Mouse (Mus musculus) embryo, embryonic 10 days (tissue): Measurements from ENCODE around the gene Hes6.
A peak's percentile ranks its signal among the peaks of the same experiment; 100 is the strongest.

Source experiments
- DNase-seq: peaks from one replicate; pipeline ENCODE4 v3.0.0-alpha.2; 2015; ENCODE audit warnings: low spot score

Gene Hes6

GRCm38 (mm10) chr1:91441855-91442254 is 28.0 kb upstream of the Hes6 start:
- DNase-seq: no peak

- no peak for DNase-seq
Measured at GRCm38 (mm10) chr1:91439776-91440175, 25.9 kb upstream of the Hes6 start.

GRCm38 (mm10) chr1:91437573-91437972 is 23.7 kb upstream of the Hes6 start:
- DNase-seq: no peak

DNA sequence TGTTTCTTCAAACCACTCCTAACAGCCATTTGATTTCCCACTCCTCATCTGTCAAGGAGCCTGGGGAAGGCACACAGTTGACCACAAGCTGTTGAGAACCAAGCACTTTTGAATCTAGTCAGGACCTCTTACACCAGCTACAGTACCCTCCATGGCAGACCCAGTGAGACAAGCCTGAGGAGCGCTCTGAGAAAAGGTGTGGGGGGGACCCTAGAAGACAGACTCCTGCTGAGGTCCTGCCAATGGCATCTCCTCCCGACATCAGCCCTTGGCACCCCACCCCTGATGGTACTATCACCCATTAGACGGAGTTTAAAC is 23.2 kb upstream of the Hes6 start:
- DNase-seq: no peak

GRCm38 (mm10) chr1:91436380-91437082 is 22.7 kb upstream of the Hes6 start:
- no peak for DNase-seq

DNA sequence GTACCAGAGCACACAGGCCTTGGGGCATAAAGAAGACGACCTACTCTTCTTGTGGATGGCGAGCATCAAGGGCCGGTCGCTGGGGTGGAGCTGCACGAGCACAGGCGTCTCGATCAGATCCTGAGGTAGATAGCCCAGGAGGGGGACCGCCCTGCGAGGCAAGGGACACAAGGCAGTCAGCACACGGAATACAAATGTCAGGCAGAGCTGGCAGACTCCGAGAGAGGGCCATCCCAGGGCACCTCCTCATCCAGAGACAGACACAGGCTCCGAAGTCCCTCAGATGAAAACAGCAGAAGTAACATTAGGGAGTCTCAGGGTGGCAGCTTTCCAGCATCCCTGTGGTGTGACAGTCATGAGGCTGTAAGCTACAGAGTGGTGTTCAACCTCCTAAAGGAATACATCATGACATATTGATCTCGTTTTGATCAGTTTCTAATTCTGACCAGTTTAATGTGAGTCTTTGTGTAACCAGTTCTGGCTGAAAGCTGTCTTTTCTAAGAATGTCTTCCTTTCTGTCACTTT is 21.8 kb upstream of the Hes6 start:
- no peak for DNase-seq

GRCm38 (mm10) chr1:91434905-91435304 is 21.1 kb upstream of the Hes6 start:
- no peak for DNase-seq

GRCm38 (mm10) chr1:91430761-91431160 is 16.9 kb upstream of the Hes6 start:
- no peak for DNase-seq

DNA sequence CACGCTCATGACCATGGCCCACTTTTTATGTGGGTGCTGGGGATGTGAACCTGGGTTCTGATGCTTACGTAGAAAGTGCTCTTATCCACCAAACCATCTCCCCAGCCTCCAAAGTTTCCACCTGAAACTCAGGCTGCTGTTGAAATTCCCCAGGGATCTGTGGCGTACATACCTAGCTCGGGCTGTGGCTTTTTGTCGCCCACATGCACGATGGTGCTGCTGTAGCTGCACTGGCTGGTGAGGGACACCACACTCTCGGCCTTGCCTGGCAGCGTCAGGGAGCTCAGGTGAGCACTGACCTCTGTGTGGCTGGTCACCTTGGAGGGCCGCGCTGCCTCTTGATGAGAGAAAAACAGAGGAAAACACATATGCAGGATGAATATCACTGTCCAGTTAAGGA is 15.4 kb upstream of the Hes6 start:
- DNase-seq: no peak

DNA sequence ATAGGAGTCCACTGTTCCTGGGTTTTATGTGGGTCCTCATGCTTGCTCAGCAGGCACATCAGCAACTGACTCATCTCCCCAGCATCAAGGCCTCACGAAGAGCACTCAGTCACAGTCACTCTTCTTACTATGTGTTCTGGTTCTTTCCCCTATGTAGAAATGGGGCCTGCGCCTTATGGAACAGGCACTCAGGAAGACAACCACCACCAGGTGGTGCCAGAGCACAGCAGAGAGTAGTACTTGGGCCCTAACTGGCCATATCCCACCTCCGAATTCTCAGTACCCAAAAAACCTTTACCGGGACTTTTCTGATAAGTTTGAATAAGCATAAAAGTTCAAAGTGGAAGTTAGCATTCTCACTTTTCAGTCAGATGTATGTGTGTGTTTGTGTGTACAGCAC is 14.8 kb upstream of the Hes6 start:
- DNase-seq: peak; percentile 90

DNA sequence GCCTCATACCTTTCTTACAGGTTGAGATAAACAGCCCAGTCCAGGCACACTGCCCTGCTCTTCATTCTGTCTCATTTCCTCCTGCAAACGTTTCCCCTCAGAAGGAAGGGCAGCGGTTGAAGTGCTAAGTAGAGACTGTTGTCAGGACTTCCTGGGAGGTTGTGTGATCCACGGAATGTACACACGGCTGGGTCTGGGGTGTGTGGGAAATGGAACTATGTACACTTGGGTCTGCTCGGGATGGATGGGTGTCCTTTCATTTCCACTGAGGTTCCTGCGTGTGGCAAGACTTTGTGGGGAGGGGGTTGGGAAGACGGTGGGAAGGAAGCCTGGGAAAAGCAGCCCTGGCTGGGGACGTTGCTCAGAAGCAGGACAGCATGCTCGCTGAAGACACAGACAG is 12.6 kb upstream of the Hes6 start:
- DNase-seq: no peak

GRCm38 (mm10) chr1:91420601-91421065 is 6.8 kb upstream of the Hes6 start:
- no peak for DNase-seq

DNA sequence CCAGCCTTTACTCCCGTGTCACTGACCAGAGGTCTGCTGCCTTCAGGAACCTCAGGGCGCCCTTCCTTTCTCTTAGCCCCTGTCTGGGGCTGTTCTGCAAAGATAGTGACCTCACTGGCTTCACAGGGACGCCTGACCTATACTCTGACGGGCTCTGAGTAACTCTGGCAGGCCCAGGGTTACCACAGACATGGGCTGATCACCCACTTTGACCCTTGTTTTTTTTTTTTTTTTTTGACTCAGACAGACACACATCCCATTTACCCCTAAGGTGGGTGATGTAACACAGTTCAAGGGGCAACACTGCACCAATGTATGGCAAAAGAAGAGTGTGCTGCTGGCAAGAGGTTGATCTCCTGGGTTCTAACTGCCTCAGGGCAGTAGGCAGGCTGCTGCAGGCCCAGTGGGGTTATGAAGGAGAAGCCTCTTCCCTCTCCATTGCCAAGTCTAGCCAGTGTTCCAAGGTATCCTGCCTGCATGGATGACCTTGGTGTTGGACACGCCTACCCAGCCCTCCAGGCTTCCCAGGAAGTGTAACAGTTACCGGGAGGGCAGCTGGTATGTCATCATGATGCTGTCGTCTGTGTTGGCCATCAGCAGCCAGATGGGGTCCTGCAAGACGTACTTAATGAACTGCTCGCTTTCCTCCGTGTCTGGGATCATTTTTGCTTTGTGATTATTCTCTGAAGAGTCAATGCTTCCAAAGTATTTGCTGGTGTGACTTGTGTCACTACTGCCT is 6.2 kb upstream of the Hes6 start:
- DNase-seq: no peak

GRCm38 (mm10) chr1:91417991-91418390 is 4.2 kb upstream of the Hes6 start:
- DNase-seq: no peak

- no peak for DNase-seq
Measured at GRCm38 (mm10) chr1:91415311-91415710, 1.5 kb upstream of the Hes6 start.

DNA sequence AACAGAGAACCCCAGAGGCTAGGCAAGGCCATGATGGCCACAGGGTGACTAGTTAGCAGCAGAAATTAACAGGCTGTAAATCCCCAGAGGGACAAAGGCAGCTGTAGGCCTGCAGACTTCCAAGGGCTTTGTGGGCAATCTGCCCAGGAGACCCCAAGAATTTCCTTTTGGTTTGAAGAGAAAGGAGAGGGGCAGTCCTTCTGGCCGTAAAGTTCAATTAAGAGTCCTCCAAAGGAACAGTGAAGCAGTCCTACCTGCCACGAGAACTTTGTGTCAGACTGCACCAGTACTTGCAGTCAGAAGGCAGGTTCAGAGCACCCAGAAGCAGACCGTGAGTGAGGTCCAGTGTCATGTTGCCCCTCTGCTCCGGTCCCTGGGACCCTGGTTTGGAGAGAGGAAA is 1.1 kb upstream of the Hes6 start:
- DNase-seq: no peak

DNA sequence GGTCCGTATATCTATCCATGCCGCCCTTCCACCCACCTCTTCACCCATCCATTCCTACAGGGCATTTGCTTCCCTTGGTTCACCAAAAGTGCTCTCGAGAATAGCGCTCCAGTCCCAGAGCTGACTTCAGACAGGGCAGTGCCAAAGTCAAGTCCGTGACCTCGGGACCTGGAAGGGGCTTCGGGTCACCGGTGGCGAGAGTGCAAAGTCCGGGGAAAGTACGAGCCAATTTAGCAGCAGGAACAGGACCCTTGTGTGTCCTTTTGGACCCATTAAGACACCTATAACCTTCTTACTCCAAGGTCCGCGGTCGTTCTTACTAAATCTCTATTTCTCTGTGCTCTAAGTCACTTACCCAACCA is 321 bp downstream of the Hes6 start:
- DNase-seq: no peak

- peak; percentile 98 for DNase-seq
Measured at GRCm38 (mm10) chr1:91413030-91413506, 770 bp downstream of the Hes6 start.

GRCm38 (mm10) chr1:91412286-91413029 is 1.4 kb downstream of the Hes6 start:
- DNase-seq: peak; percentile 68

DNA sequence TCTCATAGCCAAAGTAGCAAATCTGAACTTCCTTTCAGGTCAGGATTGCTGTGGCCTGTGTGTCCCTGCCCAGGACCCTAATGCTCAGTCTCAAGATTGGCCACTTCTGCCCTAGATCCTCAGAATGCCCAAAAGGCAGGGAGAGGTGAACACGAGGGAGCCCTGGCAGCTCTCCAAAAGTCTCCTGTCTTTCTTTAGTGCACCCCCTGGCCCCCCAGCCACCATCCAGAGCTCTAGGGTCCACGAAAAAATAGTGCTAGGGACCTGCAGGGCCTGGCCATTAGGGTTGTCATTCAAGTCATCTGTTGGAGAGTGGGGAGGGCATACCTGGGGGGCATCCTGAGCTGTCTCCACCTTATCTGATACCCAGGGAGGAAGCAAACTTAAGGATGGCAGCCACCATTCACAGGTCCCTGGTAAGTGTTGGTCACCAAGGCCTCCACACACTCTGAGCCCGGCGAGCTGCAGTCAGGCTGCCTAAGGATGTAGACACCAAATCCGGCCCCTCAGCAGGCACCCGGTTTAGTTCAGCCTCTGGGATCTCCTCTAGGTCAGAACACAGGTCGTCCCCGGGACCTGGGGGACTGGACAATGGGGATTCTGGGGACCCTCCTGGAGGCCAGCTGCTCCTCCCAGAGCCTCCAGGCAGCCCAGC is 2.1 kb downstream of the Hes6 start:
- DNase-seq: no peak

DNA sequence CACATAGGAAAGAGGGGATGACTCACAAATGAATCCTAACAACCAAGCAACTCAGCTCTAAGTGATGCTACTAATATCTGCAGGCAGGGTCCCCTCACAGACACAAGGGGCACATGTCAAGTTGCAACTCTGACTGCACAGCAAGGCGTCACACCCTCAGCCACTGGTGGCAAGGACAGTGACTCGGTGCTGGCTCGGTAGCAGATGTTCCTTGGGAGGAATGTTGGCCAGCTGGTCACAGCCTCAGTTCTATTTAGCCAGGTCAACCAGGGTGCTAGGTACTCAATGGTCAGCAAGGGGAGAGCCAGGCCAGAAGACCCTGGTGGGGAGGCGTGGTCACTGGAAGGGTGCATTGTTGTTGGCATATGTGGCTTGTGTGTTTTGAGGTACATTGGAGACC is 6.0 kb downstream of the Hes6 start:
- DNase-seq: no peak
